Mouse (Mus musculus) lung, embryonic 15.5 days (tissue): ENCODE measurements around the gene D630039A03Rik. TPM values are rescaled to one million over a fixed set of nuclear protein-coding genes. Genes with fewer than 3 reads are reported as not detected.

Experiments used
- ATAC-seq: fragments of 200-750 bp; cut with Nextera tagmentation; 2 replicates; pipeline ENCODE4 v1.8.0; 2017; ENCODE audit warnings: moderate number of reproducible peaks, borderline replicate concordance; ENCODE audit not compliant: low FRiP score, low TSS enrichment; ENCODE audit errors: extremely low read depth
- H3K27ac ChIP-seq: fragments of 300-500 bp; sonication (generic); 2 replicates; pipeline ENCODE4 v1.5.1; 2015; ENCODE audit warnings: moderate library complexity, mild to moderate bottlenecking, inconsistent platforms
- H3K27me3 ChIP-seq: fragments of 300-500 bp; sonication (generic); 2 replicates; pipeline ENCODE4 v1.6.1; 2015; ENCODE audit warnings: inconsistent platforms
- H3K36me3 ChIP-seq: fragments of 300-500 bp; sonication (generic); 2 replicates; pipeline ENCODE4 v1.6.1; 2015; ENCODE audit warnings: inconsistent platforms
- H3K4me1 ChIP-seq: fragments of 300-500 bp; sonication (generic); 2 replicates; pipeline ENCODE4 v1.6.1; 2015; ENCODE audit warnings: inconsistent platforms
- H3K4me2 ChIP-seq: fragments of 300-500 bp; sonication (generic); 2 replicates; pipeline ENCODE4 v1.6.1; 2015; ENCODE audit warnings: inconsistent platforms, mild to moderate bottlenecking, moderate library complexity
- H3K4me3 ChIP-seq: fragments of 300-500 bp; sonication (generic); 2 replicates; pipeline ENCODE4 v1.5.1; 2015; ENCODE audit warnings: mild to moderate bottlenecking, inconsistent platforms
- H3K9ac ChIP-seq: fragments of 300-500 bp; sonication (generic); 2 replicates; pipeline ENCODE4 v1.6.1; 2015; ENCODE audit warnings: inconsistent platforms
- H3K9me3 ChIP-seq: fragments of 300-500 bp; sonication (generic); 2 replicates; pipeline ENCODE4 v1.6.1; 2016; ENCODE audit warnings: inconsistent platforms
- WGBS: fragments of 180-500 bp; shearing (Covaris S2); methylation state at CpG from one replicate; pipeline ENCODE4 v1.1.7; 2015; 5-methylcytosine and 5-hydroxymethylcytosine counted together
- polyA plus RNA-seq: library from polyadenylated mRNA; unstranded; fragments of >200 nt; fragmentation: Nextera tagmentation; extraction: Ambion mirVana; gene quantifications from 2 replicates; pipeline ENCODE4 v1.2.1, GENCODE M21; 2015

D630039A03Rik gene
- polyA plus RNA-seq, 1 experiment from 2014 or later: 2.7 TPM

- Histone ChIP-seq H3K9me3 (no peaks in the 10 kb centered on the region), H3K27ac (no peak overlapping the region), H3K9ac (no peak overlapping the region), H3K4me1 (peaks cover 38% of the 10 kb centered on the region), H3K27me3 (no peaks in the 10 kb centered on the region), H3K36me3 (no peaks in the 10 kb centered on the region), H3K4me2 (no peak overlapping the region), H3K4me3 (no peak overlapping the region)
- ATAC-seq: no peak
- 78% methylated on average over 3 of the region's 3 CpGs for WGBS
These were observed 31.6 kb downstream of the D630039A03Rik start for GRCm38 (mm10) chr4:57884511-57884910.

GRCm38 (mm10) chr4:57883520-57884421 is 32.3 kb downstream of the D630039A03Rik start:
- Histone ChIP-seq H3K9me3 (no peaks in the 10 kb centered on the region), H3K27me3 (no peaks in the 10 kb centered on the region), H3K4me2 (no peak overlapping the region), H3K4me3 (no peak overlapping the region), H3K4me1 (peaks cover 38% of the 10 kb centered on the region), H3K9ac (no peak overlapping the region), H3K27ac (no peak overlapping the region), H3K36me3 (no peaks in the 10 kb centered on the region)
- no peak for ATAC-seq
- 57% methylated on average over 7 of the region's 7 CpGs for WGBS

GRCm38 (mm10) chr4:57879804-57880357 is 36.2 kb downstream of the D630039A03Rik start:
- no peak overlapping the region for H3K9ac ChIP-seq
- no peaks in the 10 kb centered on the region for H3K27me3 ChIP-seq
- WGBS: 13% methylated on average over 6 of the region's 6 CpGs
- no peak overlapping the region for H3K27ac ChIP-seq
- no peak for ATAC-seq
- peaks cover 23% of the 10 kb centered on the region for H3K4me1 ChIP-seq
- no peaks in the 10 kb centered on the region for H3K9me3 ChIP-seq
- no peak overlapping the region for H3K4me2 ChIP-seq
- H3K36me3 ChIP-seq: no peaks in the 10 kb centered on the region
- H3K4me3 ChIP-seq: no peak overlapping the region

GRCm38 (mm10) chr4:57879137-57879536 is 37.0 kb downstream of the D630039A03Rik start:
- WGBS: 91% methylated on average over 5 of the region's 5 CpGs
- Histone ChIP-seq H3K4me3 (no peak overlapping the region), H3K9me3 (no peaks in the 10 kb centered on the region), H3K4me1 (peaks cover 17% of the 10 kb centered on the region), H3K27ac (no peak overlapping the region), H3K4me2 (no peak overlapping the region), H3K27me3 (no peaks in the 10 kb centered on the region), H3K9ac (no peak overlapping the region), H3K36me3 (no peaks in the 10 kb centered on the region)
- no peak for ATAC-seq

GRCm38 (mm10) chr4:57867454-57867853 is 48.6 kb downstream of the D630039A03Rik start:
- no peak overlapping the region for H3K4me3 ChIP-seq
- H3K9me3 ChIP-seq: no peaks in the 10 kb centered on the region
- H3K27me3 ChIP-seq: no peaks in the 10 kb centered on the region
- 43% methylated on average over 10 of the region's 10 CpGs for WGBS
- 0 out of 2 replicates have a peak overlapping the region, but pooled peaks have one; percentile 0 for H3K27ac ChIP-seq
- peaks cover 4% of the 10 kb centered on the region; the same call in 1 of the 2 replicates for H3K36me3 ChIP-seq
- ATAC-seq: peak; percentile 52; the same call in 1 of the 2 replicates
- peaks cover 23% of the 10 kb centered on the region for H3K4me1 ChIP-seq
- no peak overlapping the region for H3K9ac ChIP-seq
- no peak overlapping the region for H3K4me2 ChIP-seq

- Histone ChIP-seq H3K4me1 (peaks cover 26% of the 10 kb centered on the region), H3K36me3 (peaks cover 4% of the 10 kb centered on the region; the same call in 1 of the 2 replicates), H3K4me2 (no peak overlapping the region), H3K27me3 (no peaks in the 10 kb centered on the region), H3K4me3 (no peak overlapping the region), H3K27ac (0 out of 2 replicates have a peak overlapping the region, but pooled peaks have one; percentile 0), H3K9me3 (no peaks in the 10 kb centered on the region), H3K9ac (no peak overlapping the region)
- 43% methylated on average over 9 of the region's 9 CpGs for WGBS
- ATAC-seq: no peak; the same call in 1 of the 2 replicates
These were observed 49.1 kb downstream of the D630039A03Rik start for GRCm38 (mm10) chr4:57866990-57867389.

- WGBS: 15% methylated on average over 2 of the region's 2 CpGs
- ATAC-seq: 0 out of 2 replicates have a peak, but pooled peaks have one; percentile 55
- no peak overlapping the region for H3K9ac ChIP-seq
- H3K4me1 ChIP-seq: peaks cover 33% of the 10 kb centered on the region
- H3K27me3 ChIP-seq: no peaks in the 10 kb centered on the region
- H3K27ac ChIP-seq: no peak overlapping the region
- H3K9me3 ChIP-seq: no peaks in the 10 kb centered on the region
- H3K4me3 ChIP-seq: no peak overlapping the region
- no peak overlapping the region for H3K4me2 ChIP-seq
- peaks cover 4% of the 10 kb centered on the region; the same call in 1 of the 2 replicates for H3K36me3 ChIP-seq
These were observed 50.0 kb downstream of the D630039A03Rik start for GRCm38 (mm10) chr4:57866088-57866487.

GRCm38 (mm10) chr4:57862269-57862986 is 53.7 kb downstream of the D630039A03Rik start:
- no peaks in the 10 kb centered on the region for H3K9me3 ChIP-seq
- H3K9ac ChIP-seq: no peak overlapping the region
- H3K36me3 ChIP-seq: peaks cover 19% of the 10 kb centered on the region

GRCm38 (mm10) chr4:57861856-57862255 is 54.2 kb downstream of the D630039A03Rik start:
- no peak overlapping the region for H3K4me3 ChIP-seq
- H3K36me3 ChIP-seq: peaks cover 25% of the 10 kb centered on the region
- H3K27ac ChIP-seq: peak overlapping the region; percentile 52; the same call in 1 of the 2 replicates
- H3K27me3 ChIP-seq: no peaks in the 10 kb centered on the region
- 37% methylated on average over 8 of the region's 8 CpGs for WGBS
- H3K9me3 ChIP-seq: no peaks in the 10 kb centered on the region
- no peak overlapping the region for H3K4me2 ChIP-seq
- no peak for ATAC-seq
- H3K4me1 ChIP-seq: peaks cover 43% of the 10 kb centered on the region
- no peak overlapping the region for H3K9ac ChIP-seq

More at GRCm38 (mm10) chr4:57862269-57862986, 53.7 kb downstream of the D630039A03Rik start:
- WGBS: 67% methylated on average over 9 of the region's 9 CpGs
- ATAC-seq: no peak; the same call in 1 of the 2 replicates
- H3K4me3 ChIP-seq: no peak overlapping the region
- H3K27ac ChIP-seq: peak overlapping the region; percentile 52; the same call in 1 of the 2 replicates
- no peak overlapping the region for H3K4me2 ChIP-seq
- peaks cover 48% of the 10 kb centered on the region for H3K4me1 ChIP-seq
- H3K27me3 ChIP-seq: no peaks in the 10 kb centered on the region

- no peak overlapping the region for H3K4me2 ChIP-seq
- H3K27me3 ChIP-seq: no peaks in the 10 kb centered on the region
- no peak overlapping the region for H3K9ac ChIP-seq
- H3K27ac ChIP-seq: no peak overlapping the region
- ATAC-seq: no peak
- peaks cover 36% of the 10 kb centered on the region for H3K4me1 ChIP-seq
- H3K9me3 ChIP-seq: no peaks in the 10 kb centered on the region; the same call in 1 of the 2 replicates
- H3K36me3 ChIP-seq: peaks cover 32% of the 10 kb centered on the region
- WGBS: 54% methylated on average over 6 of the region's 6 CpGs
- no peak overlapping the region for H3K4me3 ChIP-seq
These were observed 54.9 kb downstream of the D630039A03Rik start for GRCm38 (mm10) chr4:57861166-57861565.

- Histone ChIP-seq H3K4me3 (no peak overlapping the region), H3K9ac (no peak overlapping the region), H3K4me1 (peaks cover 31% of the 10 kb centered on the region), H3K27ac (no peak overlapping the region), H3K4me2 (no peak overlapping the region), H3K27me3 (no peaks in the 10 kb centered on the region), H3K36me3 (peaks cover 42% of the 10 kb centered on the region), H3K9me3 (no peaks in the 10 kb centered on the region; the same call in 1 of the 2 replicates)
- 67% methylated on average over 6 of the region's 6 CpGs for WGBS
- no peak for ATAC-seq
These were observed 55.9 kb downstream of the D630039A03Rik start for GRCm38 (mm10) chr4:57860204-57860611.
